Mouse (Mus musculus): ENCODE results near the gene 3110082I17Rik.

DNA sequence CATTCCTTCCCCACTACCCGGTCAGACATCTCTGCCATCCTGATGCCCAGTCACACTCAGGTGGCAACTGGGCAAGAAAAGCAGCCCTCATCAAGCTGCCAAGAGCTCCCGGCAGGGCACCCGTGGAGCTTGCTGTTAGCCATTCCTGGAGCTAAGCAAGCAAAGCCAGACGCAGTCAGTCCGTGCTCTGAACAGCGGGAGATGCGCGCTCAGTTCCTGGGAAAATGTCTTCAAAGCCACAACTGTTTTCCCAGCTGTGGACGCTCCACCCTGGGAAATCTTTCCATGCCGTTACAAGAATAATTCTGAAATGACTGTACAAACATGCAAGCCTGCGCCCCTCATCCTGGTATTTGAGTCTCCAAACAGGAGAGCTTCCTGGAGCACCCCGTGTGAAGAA is 17.9 kb downstream of the 3110082I17Rik start:
- TF ChIP-seq CTCF (IDR thresholded peaks at IDR 0.05; ENCODE audit: low read depth) (no peak), EP300 (optimal IDR thresholded peaks at IDR 0.05) (no peak)

Data from stomach, postnatal 0 days (tissue).